Mouse (Mus musculus): ENCODE measurements around the gene Aoc1. TPM values are rescaled to one million over a fixed set of nuclear protein-coding genes. Genes with fewer than 3 reads are reported as not detected.

Aoc1 gene
- total and polyA plus RNA-seq, 3 experiments, result 1.1 TPM; not detected in 2

DNA sequence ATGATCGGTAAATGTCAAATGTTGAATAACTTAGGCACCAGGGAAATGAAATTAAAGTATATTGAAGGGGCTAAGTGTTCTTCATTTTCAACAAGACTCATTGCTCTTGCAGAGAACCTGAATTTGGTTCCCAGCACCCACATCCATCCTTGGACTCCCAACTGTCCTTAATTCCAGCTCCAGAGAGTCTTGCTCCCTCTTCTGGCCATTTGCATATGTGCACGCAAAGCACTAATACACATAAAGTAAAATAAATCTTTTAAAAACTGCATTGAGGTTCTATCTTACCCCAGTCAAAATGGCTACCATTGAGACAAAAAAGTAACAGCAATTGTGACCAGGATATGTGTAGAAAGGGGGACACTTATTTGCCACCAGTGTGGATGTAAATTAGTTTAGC lies 18.5 kb upstream of the Aoc1 start:
- H3K27me3 ChIP-seq (ENCODE audit: control insufficient read depth, insufficient read depth, low read length), result no peaks in the 10 kb centered on the region
- no peaks in the 10 kb centered on the region for H3K79me2 ChIP-seq (replicated peaks; ENCODE audit: control insufficient read depth, insufficient read depth, low read length)
- no peak overlapping the region for H3K27ac ChIP-seq
- H3K4me1 ChIP-seq (ENCODE audit: control insufficient read depth, insufficient read depth, low read length), result peaks cover 2% of the 10 kb centered on the region
- TF ChIP-seq CTCF (IDR thresholded peaks at IDR 0.05), result no peak
- no peak for TF ChIP-seq EP300 (IDR thresholded peaks at IDR 0.05; ENCODE audit: insufficient read depth, low read depth, low read length)
- TF ChIP-seq POLR2A (IDR thresholded peaks at IDR 0.05; ENCODE audit: insufficient read depth, low read depth, low read length), result no peak
- no peak overlapping the region for H3K4me3 ChIP-seq
- intact Hi-C loops (cut with DNase I), result no loop called here
- no peaks in the 10 kb centered on the region for H3K36me3 ChIP-seq (ENCODE audit: control insufficient read depth, insufficient read depth, low read length)
- 99% methylated on average over 2 of the region's 2 CpGs for WGBS
- H3K9ac ChIP-seq (ENCODE audit: low read depth, low read length), result no peak overlapping the region
- DNase-seq, result no peak

DNA sequence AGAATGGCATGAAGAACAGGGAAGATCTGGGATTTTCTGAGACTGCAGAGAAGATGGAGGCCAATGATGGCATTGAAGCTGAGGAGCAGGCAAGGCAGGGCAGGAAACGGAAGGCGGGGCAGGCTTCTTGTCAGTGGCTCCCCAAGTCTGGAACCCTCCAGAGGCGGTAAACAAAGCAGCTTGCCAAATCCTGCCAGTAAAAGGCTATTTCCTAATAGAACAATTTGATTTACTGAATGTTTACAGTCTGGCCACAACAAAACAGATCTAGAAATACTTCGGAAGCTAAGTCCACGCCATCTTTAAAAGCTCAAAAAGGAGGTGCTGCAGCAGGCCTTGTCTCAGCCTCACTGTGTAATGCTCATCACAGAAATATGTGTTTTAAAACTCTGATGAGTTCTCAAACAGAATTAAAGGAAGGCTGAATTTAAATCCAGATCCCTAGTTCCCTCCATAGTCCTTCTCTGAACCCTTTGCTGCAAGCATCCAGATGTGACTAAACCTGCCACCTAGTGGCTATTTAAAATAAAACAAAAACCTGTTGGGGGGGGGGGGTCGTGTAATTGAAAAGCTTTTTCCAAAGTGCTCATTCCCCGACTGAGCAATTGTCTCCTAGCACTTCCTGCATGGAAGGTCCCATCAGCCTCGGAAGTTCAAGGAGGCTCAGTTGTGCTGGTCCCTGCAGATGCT lies 14.9 kb upstream of the Aoc1 start:
- intact Hi-C loops (cut with DNase I), result loop anchor here (1.0 kb wide), 1 partner anchor 39 kb away; no protein-coding TSS in a partner anchor
- 42% methylated on average over 8 of the region's 8 CpGs for WGBS

GRCm38 (mm10) chr6:48860130-48860815 lies 12.4 kb upstream of the Aoc1 start:
- intact Hi-C loops (cut with DNase I), result loop anchor here (5.0 kb wide), 1 partner anchor 92 kb away; no protein-coding TSS in a partner anchor
- Histone ChIP-seq H3K27ac (no peak overlapping the region), H3K79me2 (replicated peaks; ENCODE audit: control insufficient read depth, insufficient read depth, low read length) (no peaks in the 10 kb centered on the region), H3K27me3 (ENCODE audit: control insufficient read depth, insufficient read depth, low read length) (no peaks in the 10 kb centered on the region; the same call in 1 of the 2 replicates), H3K9ac (ENCODE audit: low read depth, low read length) (no peak overlapping the region), H3K36me3 (ENCODE audit: control insufficient read depth, insufficient read depth, low read length) (no peaks in the 10 kb centered on the region), H3K4me1 (ENCODE audit: control insufficient read depth, insufficient read depth, low read length) (peaks cover 2% of the 10 kb centered on the region; the same call in 1 of the 2 replicates), H3K4me3 (no peak overlapping the region)
- TF ChIP-seq EP300 (IDR thresholded peaks at IDR 0.05; ENCODE audit: insufficient read depth, low read depth, low read length) (no peak), CTCF (IDR thresholded peaks at IDR 0.05) (peak; percentile 52), POLR2A (IDR thresholded peaks at IDR 0.05; ENCODE audit: insufficient read depth, low read depth, low read length) (no peak)
- peak; percentile 20 to 37 for DNase-seq
- WGBS, result 17% methylated on average over 23 of the region's 23 CpGs

More for the DNA sequence above, 14.9 kb upstream of the Aoc1 start:
- Histone ChIP-seq H3K9ac (ENCODE audit: low read depth, low read length) (no peak overlapping the region), H3K79me2 (replicated peaks; ENCODE audit: control insufficient read depth, insufficient read depth, low read length) (no peaks in the 10 kb centered on the region), H3K4me1 (ENCODE audit: control insufficient read depth, insufficient read depth, low read length) (peaks cover 2% of the 10 kb centered on the region; the same call in 1 of the 2 replicates), H3K4me3 (no peak overlapping the region), H3K36me3 (ENCODE audit: control insufficient read depth, insufficient read depth, low read length) (no peaks in the 10 kb centered on the region), H3K27ac (no peak overlapping the region), H3K27me3 (ENCODE audit: control insufficient read depth, insufficient read depth, low read length) (no peaks in the 10 kb centered on the region)
- DNase-seq, result no peak
- no peak for TF ChIP-seq POLR2A (IDR thresholded peaks at IDR 0.05; ENCODE audit: insufficient read depth, low read depth, low read length)
- peak; percentile 58 for TF ChIP-seq CTCF (IDR thresholded peaks at IDR 0.05)

- no peaks in the 10 kb centered on the region for H3K36me3 ChIP-seq (ENCODE audit: control insufficient read depth, insufficient read depth, low read length)
- H3K79me2 ChIP-seq (replicated peaks; ENCODE audit: control insufficient read depth, insufficient read depth, low read length), result no peaks in the 10 kb centered on the region
- no peak for DNase-seq
- H3K4me3 ChIP-seq, result no peak overlapping the region
- no peak for TF ChIP-seq EP300 (IDR thresholded peaks at IDR 0.05; ENCODE audit: insufficient read depth, low read depth, low read length)
- TF ChIP-seq POLR2A (IDR thresholded peaks at IDR 0.05; ENCODE audit: insufficient read depth, low read depth, low read length), result no peak
- no peak for TF ChIP-seq CTCF (IDR thresholded peaks at IDR 0.05)
- no peaks in the 10 kb centered on the region; the same call in 1 of the 2 replicates for H3K27me3 ChIP-seq (ENCODE audit: control insufficient read depth, insufficient read depth, low read length)
- 96% methylated on average over 1 of the region's 1 CpGs for WGBS
- H3K4me1 ChIP-seq (ENCODE audit: control insufficient read depth, insufficient read depth, low read length), result peaks cover 2% of the 10 kb centered on the region; the same call in 1 of the 2 replicates
- intact Hi-C loops (cut with DNase I), result loop anchor here (5.0 kb wide), 1 partner anchor 91 kb away; no protein-coding TSS in a partner anchor
- no peak overlapping the region for H3K27ac ChIP-seq
- no peak overlapping the region for H3K9ac ChIP-seq (ENCODE audit: low read depth, low read length)
These were observed 11.8 kb upstream of the Aoc1 start for GRCm38 (mm10) chr6:48860851-48861250.

DNA sequence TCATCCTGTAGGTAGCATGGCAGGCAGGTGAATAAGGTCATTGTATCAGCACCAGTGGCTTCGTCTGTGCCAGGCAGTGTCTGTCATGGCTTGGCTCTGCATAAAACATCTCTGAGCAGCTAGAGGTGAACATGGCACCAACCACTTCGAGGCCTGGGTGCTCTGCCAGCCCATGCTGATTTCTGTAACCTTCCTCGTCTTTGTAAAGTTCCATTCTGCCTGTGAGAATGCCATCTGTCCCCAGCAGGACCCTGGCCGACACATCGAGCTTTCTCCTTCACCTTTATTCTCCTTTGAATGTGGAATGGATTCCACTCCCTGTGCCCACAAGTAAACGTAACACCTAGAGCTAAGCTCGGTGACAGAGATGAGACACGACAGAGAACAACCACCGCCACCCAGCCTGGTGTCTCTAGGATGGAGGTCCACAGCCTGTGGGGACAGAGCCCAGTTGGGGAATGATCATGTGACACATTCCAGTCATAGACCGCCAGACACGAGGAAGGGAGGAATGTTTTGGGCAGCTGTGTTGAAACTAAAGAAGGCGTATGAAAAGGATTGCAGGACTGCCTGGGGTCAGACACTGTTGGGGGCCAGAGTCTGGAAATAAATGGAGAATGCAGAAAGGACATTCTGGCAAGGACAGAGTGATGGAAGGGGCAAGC lies 10.9 kb upstream of the Aoc1 start:
- no peaks in the 10 kb centered on the region; the same call in 1 of the 2 replicates for H3K27me3 ChIP-seq (ENCODE audit: control insufficient read depth, insufficient read depth, low read length)
- intact Hi-C loops (cut with DNase I), result loop anchor here (5.0 kb wide), 1 partner anchor 91 kb away; no protein-coding TSS in a partner anchor
- H3K4me1 ChIP-seq (ENCODE audit: control insufficient read depth, insufficient read depth, low read length), result peaks cover 2% of the 10 kb centered on the region; the same call in 1 of the 2 replicates
- H3K36me3 ChIP-seq (ENCODE audit: control insufficient read depth, insufficient read depth, low read length), result no peaks in the 10 kb centered on the region
- H3K9ac ChIP-seq (ENCODE audit: low read depth, low read length), result no peak overlapping the region
- no peaks in the 10 kb centered on the region for H3K79me2 ChIP-seq (replicated peaks; ENCODE audit: control insufficient read depth, insufficient read depth, low read length)
- no peak for DNase-seq
- H3K27ac ChIP-seq, result no peak overlapping the region
- TF ChIP-seq EP300 (IDR thresholded peaks at IDR 0.05; ENCODE audit: insufficient read depth, low read depth, low read length) (no peak), CTCF (IDR thresholded peaks at IDR 0.05) (no peak), POLR2A (IDR thresholded peaks at IDR 0.05; ENCODE audit: insufficient read depth, low read depth, low read length) (no peak)
- H3K4me3 ChIP-seq, result no peak overlapping the region
- 73% methylated on average over 12 of the region's 12 CpGs for WGBS

Measured in heart, adult 2 months (tissue).